Mouse (Mus musculus) heart, adult 2 months (tissue): ENCODE results near the gene Luzp1.

Source experiments
- CTCF ChIP-seq: fragments of 200-600 bp; IDR thresholded peaks from 2 replicates; pipeline ENCODE4 v1.8.1; 2022; ENCODE audit warnings: antibody characterized with exemption, mild to moderate bottlenecking, moderate library complexity
- EP300 ChIP-seq: fragments of 200-500 bp; IDR thresholded peaks from 2 replicates; pipeline ENCODE4 v1.6.1; 2011; ENCODE audit warnings: low read depth, low read length, control low read depth; ENCODE audit not compliant: insufficient read depth
- POLR2A ChIP-seq: fragments of 200-500 bp; IDR thresholded peaks from 2 replicates; pipeline ENCODE4 v1.6.1; 2011; ENCODE audit warnings: mild to moderate bottlenecking, low read depth, low read length, control low read depth; ENCODE audit not compliant: insufficient read depth

GRCm38 (mm10) chr4:136519866-136520265 is 50.3 kb downstream of the Luzp1 start:
- TF ChIP-seq CTCF: no peak
- TF ChIP-seq EP300: no peak
- TF ChIP-seq POLR2A: no peak
